ENCODE assay signal across 20 mouse cellular contexts in the genomic region with DNA sequence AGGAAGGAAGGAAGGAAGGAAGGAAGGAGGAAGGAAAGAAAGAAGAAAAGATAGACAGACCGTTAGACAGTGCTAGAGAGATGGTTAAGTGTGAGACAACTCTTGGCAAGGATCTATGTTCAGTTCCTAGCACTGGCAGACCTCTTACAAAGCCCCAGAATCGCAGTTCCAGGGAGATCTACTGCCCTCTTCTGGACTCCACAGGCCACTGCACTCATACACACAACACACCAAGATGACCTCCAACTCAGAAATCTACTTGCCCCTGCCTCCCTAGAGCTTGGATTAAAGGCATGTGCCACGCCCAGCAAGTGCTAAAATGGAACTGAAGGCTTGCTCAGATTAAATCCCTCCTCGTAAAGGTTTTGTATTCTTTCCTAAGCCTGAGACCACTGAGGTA.
DNase-seq lines count a peak whose midpoint lies in the region; ATAC-seq and TF ChIP-seq lines count a peak whose summit lies in the region.
"Had no signal": no experiment of that assay in that cellular context is flagged by ENCODE, and none has a peak within 500 bp of the region (broad histone marks: within the 10 kb centered on the region; RNA-seq: fewer than 3 reads in every experiment).

No protein-coding gene starts in this region.

- H3K4me1 ChIP-seq in liver, embryonic 14.5 days (replicated peaks; ENCODE audit: control insufficient read depth in 2 of 2, insufficient read depth in 2 of 2, low read length in 1 of 2), result peaks cover 0 to 11% of the 10 kb centered on the region in 2 experiments; a peak in 3 of 4 replicates
- peaks cover 28% of the 10 kb centered on the region for H3K4me1 ChIP-seq in E14TG2a.4 (replicated peaks; ENCODE audit: low read depth, low read length)
- H3K4me1 ChIP-seq: embryonic facial prominence, embryonic 15.5 days; forebrain, embryonic 10.5 days; hindbrain, embryonic 13.5 days had no signal

- 45% methylated on average over 4 of the region's 4 CpGs for WGBS in liver, embryonic 14.5 days (ENCODE audit: insufficient replicate concordance)

- H3K36me3 ChIP-seq in liver, embryonic 14.5 days (replicated peaks; ENCODE audit: control insufficient read depth, insufficient read depth, low read depth), result no peaks in the 10 kb centered on the region
- no peaks in the 10 kb centered on the region for H3K36me3 ChIP-seq in E14TG2a.4 (ENCODE audit: insufficient read depth, low read length)
- H3K36me3 ChIP-seq: embryonic facial prominence, embryonic 15.5 days; forebrain, embryonic 10.5 days; hindbrain, embryonic 13.5 days had no signal

- H3K9me3 ChIP-seq in liver, embryonic 14.5 days (ENCODE audit: control insufficient read depth, low read length), result no peaks in the 10 kb centered on the region
- peaks cover 7% of the 10 kb centered on the region for H3K9me3 ChIP-seq in E14TG2a.4 (ENCODE audit: low read length)
- H3K9me3 ChIP-seq: embryonic facial prominence, embryonic 15.5 days; forebrain, embryonic 10.5 days; heart, embryonic 10.5 days; hindbrain, embryonic 13.5 days had no signal

- no peak overlapping the region for H3K4me2 ChIP-seq in liver, embryonic 14.5 days (ENCODE audit: low read depth)
- H3K4me2 ChIP-seq: embryonic facial prominence, embryonic 15.5 days; hindbrain, embryonic 13.5 days had no signal

- peak; percentile 36 for DNase-seq in cerebellum, adult 9-11 months
- DNase-seq in cerebellum, adult 18-20 months, result no peak
- DNase-seq in liver, embryonic 14.5 days (ENCODE audit: low read depth in 3 of 3, low spot score in 3 of 3), result no peak
- DNase-seq in liver (no peak), R1 (ENCODE audit: low read depth, low spot score) (peak; percentile 89)
- DNase-seq in embryo, embryonic 10 days (ENCODE audit: low spot score), result no peak
- no peak for DNase-seq in ovary, postnatal 10 days (ENCODE audit: low spot score)
- DNase-seq: adrenal gland, adult 8-10 months; embryo, embryonic 11 days; gastrocnemius, postnatal 14 days; kidney, adult 18-20 months; kidney, postnatal 25 days; lung, adult 2 months; right cerebral cortex, adult 18-20 months had no signal

- TF ChIP-seq EP300 in liver, embryonic 14.5 days (IDR thresholded peaks at IDR 0.05; ENCODE audit: low read depth), result no peak

- no peak overlapping the region for H3K9ac ChIP-seq in liver, embryonic 14.5 days (replicated peaks)
- H3K9ac ChIP-seq: embryonic facial prominence, embryonic 15.5 days; hindbrain, embryonic 13.5 days had no signal

- ATAC-seq in liver, embryonic 14.5 days (ENCODE audit: insufficient read depth), result no peak
- ATAC-seq: midbrain, embryonic 16.5 days had no signal

- H3K27ac ChIP-seq in liver, embryonic 14.5 days, result no peak overlapping the region
- H3K27ac ChIP-seq: embryonic facial prominence, embryonic 15.5 days; forebrain, embryonic 10.5 days; heart, embryonic 10.5 days; hindbrain, embryonic 13.5 days had no signal

- peak; percentile 62 for TF ChIP-seq CTCF in liver, embryonic 14.5 days (IDR thresholded peaks at IDR 0.05; ENCODE audit: low read depth)
- peak; percentile 75 for TF ChIP-seq CTCF in E14TG2a.4 (conservative IDR thresholded peaks at IDR 0.05; ENCODE audit: low read length)

- no peaks in the 10 kb centered on the region for H3K27me3 ChIP-seq in liver, embryonic 14.5 days (ENCODE audit: control insufficient read depth, insufficient read depth, low read length)
- no peaks in the 10 kb centered on the region for H3K27me3 ChIP-seq in E14TG2a.4 (ENCODE audit: insufficient read depth, low read length)
- H3K27me3 ChIP-seq: embryonic facial prominence, embryonic 15.5 days; hindbrain, embryonic 13.5 days had no signal

- no peak overlapping the region for H3K4me3 ChIP-seq in liver, embryonic 14.5 days (ENCODE audit: insufficient read depth in 1 of 2, low read depth in 2 of 2, low read length in 2 of 2)
- no peak overlapping the region for H3K4me3 ChIP-seq in E14TG2a.4 (replicated peaks; ENCODE audit: low read length)
- H3K4me3 ChIP-seq: embryonic facial prominence, embryonic 15.5 days; forebrain, embryonic 10.5 days; heart, embryonic 10.5 days; hindbrain, embryonic 13.5 days had no signal

Comparison
In these comparisons a context has a peak if more than half of its experiments do, and no peak if none do; other contexts are left out.
1. DNase-seq: peak in cerebellum, adult 9-11 months (single experiment) and R1 (single experiment); none in cerebellum, adult 18-20 months (0 of 2), liver, embryonic 14.5 days (0 of 3), liver (single experiment), embryo, embryonic 10 days (single experiment) and ovary, postnatal 10 days (single experiment).